Mouse (Mus musculus): Measurements from ENCODE around the gene Cfap61.

Gene Cfap61

DNA sequence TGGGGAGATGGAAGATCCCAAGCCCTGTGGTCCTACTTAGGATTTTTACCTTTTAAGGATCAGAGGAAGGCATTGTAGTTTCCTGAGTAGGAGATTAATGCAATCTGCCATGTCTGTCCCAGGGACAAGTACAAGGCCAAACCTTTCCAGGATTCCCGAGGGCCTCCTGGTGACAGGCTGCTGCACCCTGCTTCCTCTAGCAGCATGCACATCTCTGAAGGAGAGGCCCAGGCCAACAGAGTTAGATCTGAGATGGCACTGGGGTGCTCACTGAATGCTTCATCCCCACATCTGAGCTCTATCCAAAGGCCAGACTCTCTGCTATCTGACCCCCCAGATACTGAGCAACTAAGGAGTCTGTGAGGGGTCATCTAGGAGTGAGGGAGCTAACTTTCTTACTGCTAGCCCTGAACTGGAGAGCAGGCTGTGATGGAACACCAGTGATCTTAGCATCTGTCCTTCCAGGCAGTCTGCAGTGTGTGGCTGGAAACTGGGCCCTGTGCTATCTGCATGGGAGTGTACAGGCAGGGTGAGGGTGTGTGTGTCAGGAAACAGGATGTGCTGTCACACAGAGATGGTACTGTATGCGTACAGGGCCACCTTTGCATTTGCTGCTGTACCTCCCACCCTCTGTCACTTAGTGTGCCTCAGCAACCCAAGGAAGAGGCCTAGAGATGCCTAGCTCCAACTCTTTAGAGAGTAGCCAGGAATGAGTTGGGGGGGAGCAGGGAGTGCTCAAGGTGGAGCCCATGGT, 75.2 kb downstream of the Cfap61 start:
- DNase-seq (ENCODE audit: low read depth, low spot score): no peak

DNA sequence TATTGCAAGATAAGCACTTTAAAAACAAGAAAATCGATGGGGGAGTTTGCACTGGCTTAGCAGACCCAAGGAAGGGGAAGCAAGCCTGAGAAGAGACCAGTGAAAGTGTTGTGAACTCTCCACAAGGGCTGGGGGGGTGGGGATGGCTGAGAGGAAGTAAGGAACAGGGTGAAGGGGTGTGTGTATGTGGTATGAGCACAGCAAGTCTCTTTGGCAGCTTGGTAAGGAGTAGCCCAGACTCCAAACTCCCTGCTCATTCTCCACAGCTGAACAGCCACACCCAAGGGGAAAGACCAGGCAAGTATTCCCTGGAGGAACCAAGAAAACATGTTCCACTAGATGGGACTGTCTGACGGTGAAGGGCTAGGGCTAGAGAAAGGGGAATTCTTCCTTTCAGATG, 76.2 kb downstream of the Cfap61 start:
- no peak for DNase-seq (ENCODE audit: low read depth, low spot score)

DNA sequence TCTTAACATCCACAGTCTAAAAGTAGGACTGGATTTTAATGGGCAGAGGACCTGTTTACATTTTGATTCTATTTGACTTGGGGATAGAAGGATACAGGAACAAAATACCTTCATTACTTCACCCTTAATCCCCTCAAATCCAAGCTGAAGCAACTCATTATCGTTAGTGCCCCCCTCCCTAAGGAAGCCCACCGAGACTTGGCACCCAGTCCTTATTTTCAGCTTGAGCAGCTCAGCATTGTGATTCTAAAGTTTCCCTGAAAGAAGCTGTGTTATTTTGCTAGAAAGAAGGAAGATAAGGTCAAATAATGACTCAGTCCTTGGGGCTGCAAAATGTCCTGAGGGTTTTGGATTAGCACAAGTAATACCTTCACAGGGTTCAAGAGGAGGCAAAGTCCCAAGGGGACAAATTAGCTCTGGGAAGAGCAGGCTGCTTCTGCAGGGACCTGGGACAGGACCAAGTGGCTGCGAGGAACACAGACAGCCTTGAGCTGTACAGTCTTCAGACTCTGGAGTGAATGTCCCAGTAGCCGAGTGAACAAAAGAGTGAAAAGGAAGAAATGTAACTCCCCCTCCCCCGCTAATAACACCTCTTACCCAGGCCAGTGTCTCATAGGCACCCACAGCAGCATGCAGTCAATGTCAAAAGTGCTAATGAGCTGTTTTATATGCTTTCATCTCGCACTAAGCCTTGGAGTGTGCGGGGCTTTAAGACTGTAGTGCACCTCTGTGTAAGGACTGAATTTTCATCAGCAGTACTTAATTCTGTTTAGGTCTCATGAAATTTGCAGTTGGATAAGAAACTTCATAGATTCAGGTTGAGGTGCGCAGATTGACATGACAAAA, 81.0 kb downstream of the Cfap61 start:
- no peak for DNase-seq (ENCODE audit: low read depth, low spot score)

DNA sequence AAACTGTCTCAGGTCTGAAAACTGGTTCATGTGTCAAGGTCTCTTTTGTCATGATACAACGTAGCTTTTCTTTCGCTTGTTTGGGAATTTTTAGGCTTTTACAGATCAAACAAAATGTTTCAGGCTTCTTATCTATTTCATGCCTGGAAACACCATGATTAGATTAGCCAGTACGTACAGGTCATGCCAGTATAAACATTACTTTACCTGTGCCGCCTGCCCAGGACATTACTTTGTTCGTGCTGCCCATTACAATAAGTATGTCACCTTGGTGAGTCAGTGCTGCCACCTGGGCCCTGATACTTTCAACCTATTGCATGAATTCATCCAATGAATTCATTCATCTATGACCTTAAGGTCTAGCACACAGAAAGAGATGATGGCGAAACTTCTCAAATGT, 88.3 kb downstream of the Cfap61 start:
- no peak for DNase-seq (ENCODE audit: low read depth, low spot score)

GRCm38 (mm10) chr2:146043640-146044039, 109.1 kb downstream of the Cfap61 start:
- no peak for DNase-seq (ENCODE audit: low read depth, low spot score)

GRCm38 (mm10) chr2:146044926-146045890, 110.6 kb downstream of the Cfap61 start:
- no peak for DNase-seq (ENCODE audit: low read depth, low spot score)

- no peak for DNase-seq (ENCODE audit: low read depth, low spot score)
Observed at GRCm38 (mm10) chr2:146047691-146048090, 113.1 kb downstream of the Cfap61 start.

GRCm38 (mm10) chr2:146048221-146048829, 113.7 kb downstream of the Cfap61 start:
- DNase-seq (ENCODE audit: low read depth, low spot score): no peak

GRCm38 (mm10) chr2:146049339-146049738, 114.8 kb downstream of the Cfap61 start:
- no peak for DNase-seq (ENCODE audit: low read depth, low spot score)

DNA sequence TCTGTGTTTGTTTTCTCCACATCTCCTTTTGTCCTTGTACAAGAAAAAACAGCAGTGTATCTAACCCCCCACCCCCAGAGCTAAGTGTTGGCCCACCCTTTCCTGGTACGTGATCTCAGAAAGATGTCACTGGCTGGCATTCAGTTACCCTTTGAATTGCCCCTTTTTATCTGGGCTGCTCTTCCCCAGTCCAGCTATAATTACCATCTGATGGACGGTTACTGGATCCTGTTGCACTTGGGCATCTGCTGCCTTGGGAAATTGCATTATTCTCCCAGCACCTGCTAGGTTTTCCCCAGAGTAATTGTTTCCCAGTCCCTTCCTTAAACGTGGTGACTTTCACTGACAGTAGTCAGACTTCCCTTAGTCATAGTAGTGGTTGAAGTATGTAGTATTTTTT, 115.5 kb downstream of the Cfap61 start:
- DNase-seq (ENCODE audit: low read depth, low spot score): no peak

DNA sequence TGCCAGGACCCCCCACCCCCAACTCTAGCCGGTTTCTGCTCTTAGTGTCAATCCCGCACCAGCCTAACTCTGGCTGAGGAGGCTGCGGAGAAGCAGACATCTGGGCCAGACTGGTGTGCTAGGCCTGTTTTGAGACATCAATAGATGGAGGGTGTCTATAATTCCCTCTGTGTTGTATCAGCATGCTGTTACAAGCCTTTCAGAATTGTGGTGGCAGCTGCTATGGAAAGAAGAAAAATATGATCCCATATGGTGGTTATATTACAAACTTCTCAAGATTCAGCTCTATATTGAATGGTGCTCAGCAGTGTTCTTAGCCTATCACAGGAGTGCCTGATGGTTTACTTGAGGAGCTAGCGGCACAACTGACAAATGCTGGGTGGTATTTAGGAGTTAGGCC, 116.8 kb downstream of the Cfap61 start:
- DNase-seq (ENCODE audit: low read depth, low spot score): no peak

DNA sequence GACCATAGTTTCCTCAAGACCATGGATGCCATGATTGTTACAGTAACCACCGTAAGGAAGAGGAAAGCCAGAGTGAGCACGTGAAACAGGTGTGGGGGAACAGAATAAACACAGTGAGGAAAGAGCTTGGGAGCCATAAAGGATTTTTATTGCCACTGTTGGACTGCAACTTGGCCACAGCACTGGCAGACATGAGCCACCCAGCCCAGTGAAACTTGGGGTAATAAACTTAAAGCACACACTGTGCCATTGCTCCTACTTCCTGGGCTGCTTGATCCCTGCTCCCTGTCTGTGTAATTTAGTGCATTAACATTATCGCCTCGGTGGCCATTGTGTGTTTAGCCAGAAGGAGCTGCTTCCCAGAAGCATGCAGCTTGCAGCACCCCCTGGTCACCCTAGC, 122.5 kb downstream of the Cfap61 start:
- DNase-seq (ENCODE audit: low read depth, low spot score): no peak

- DNase-seq (ENCODE audit: low read depth, low spot score): no peak
Observed at GRCm38 (mm10) chr2:146058791-146059190, 124.2 kb downstream of the Cfap61 start.

DNA sequence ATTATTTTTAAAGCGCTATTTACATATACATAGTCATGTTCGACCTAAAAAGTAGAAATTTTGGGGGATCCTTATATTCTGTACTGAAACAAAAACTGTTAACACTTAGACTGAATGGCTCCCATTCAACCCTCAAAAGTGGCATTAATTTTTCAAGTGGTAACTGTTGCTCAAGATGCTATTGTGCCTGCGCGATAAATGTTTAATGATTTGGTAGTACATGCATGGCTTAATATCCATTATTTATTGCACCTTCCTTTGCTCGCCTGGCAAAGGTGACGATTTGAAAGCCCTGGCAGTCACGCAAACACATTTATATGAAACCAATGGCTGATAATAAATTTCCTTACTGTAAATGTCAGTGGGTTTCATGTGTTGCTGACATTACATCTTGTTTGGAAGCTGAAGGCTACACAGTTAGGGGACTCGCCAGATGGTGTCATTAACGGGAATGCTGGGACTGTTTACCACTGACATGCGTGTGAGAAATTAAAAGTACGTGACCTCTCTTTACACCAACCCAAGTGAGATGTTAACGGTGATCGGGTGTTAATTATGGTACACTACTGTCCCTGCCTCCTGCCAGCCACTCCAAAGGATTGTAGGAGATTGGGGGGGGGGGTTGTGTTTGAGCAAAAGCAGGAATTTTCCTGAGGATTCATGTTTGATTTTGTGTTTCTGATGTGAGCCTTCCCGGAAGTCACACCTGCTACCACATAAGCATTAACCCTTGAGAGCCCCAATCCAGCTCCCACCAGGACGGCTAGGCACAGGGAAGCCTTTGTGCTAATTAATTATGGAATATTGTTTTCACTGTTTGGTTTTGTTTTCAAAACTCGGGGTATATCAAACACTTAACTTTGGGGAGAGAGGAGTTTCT, 127.1 kb downstream of the Cfap61 start:
- DNase-seq (ENCODE audit: low read depth, low spot score): no peak

GRCm38 (mm10) chr2:146062330-146063092, 127.9 kb downstream of the Cfap61 start:
- peak; percentile 4 for DNase-seq (ENCODE audit: low read depth, low spot score)

DNA sequence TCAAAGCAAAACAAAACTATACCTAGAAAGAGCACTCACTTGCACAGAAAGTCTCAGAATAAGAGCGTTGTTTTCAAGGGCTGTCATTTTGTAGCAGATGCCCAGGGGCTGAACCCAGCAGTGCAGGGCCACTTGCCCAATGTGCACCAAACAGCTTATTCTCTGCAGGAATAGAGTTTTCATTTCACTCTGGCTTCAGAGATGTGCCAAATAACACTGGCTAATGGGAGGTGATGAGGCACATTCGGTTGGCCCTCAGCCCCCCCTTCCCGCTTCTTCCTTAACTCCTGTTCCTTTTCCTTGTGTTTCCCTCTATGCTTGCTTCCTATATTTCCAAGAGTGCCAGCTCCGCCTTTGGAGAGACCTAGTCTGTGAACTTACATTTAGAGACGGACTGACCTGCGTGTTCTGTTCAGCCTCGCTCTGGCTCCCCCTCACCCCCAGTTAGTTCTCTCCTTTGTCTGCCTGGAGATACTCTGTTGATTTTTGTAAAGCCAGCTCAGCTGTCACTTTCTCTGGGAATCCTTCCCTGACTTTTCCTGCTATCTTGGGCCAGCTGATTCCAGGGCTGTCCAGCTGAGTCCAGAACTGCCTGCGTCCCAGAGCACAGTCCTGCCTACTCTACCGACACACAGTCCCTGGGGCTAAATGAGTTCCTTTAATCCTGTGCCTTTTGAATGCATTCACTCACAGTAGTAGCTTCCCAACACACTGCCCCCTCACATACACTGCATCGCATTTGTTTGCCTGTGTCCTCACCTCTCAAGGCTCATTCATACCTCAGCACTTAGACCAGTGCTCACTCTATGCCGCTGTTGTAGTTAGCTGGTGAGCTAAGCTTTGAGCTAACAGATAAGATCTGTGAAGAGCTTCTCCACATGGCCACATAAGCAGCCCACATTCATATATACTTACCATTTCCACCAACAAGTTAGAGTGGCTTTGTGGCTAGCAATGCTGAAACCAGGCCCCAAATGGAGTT, 128.8 kb downstream of the Cfap61 start:
- DNase-seq (ENCODE audit: low read depth, low spot score): no peak

GRCm38 (mm10) chr2:146067364-146067763, 132.8 kb downstream of the Cfap61 start:
- no peak for DNase-seq (ENCODE audit: low read depth, low spot score)

DNA sequence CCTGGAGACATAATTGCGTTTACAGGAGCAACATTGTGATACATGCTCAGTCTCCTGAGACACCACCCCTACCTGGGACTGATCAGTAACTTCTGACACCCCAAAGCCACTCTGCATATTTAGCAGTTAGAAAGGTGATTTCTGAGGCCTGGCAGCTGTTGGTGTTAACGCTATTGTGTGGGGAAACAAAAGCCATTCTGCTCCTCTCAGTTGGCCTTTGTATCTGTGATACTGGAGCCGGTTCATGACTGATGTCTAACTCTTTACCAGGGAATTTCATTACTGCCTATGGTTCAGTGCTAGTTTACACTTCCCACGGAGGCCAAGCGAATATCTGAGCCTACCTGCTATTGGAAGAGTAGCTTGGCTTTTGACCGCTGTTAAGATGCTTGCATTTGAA, 138.7 kb downstream of the Cfap61 start:
- no peak for DNase-seq (ENCODE audit: low read depth, low spot score)

Measured in CD4-positive, CD25-positive, alpha-beta regulatory T cell, adult 2 months (primary cell).